Mouse (Mus musculus) limb, embryonic 11.5 days (tissue): ENCODE measurements around the gene Lnx1. TPM values are rescaled to one million over a fixed set of nuclear protein-coding genes. Genes with fewer than 3 reads are reported as not detected.

Source experiments
- ATAC-seq: fragments of 200-750 bp; cut with Nextera tagmentation; 2 replicates; pipeline ENCODE4 v1.8.0; 2017; ENCODE audit warnings: low read depth; ENCODE audit not compliant: insufficient number of reproducible peaks, low FRiP score, low TSS enrichment
- DNase-seq: peaks from one replicate; pipeline ENCODE4 v3.0.0-alpha.2; 2015; ENCODE audit warnings: low spot score
- H3K27ac ChIP-seq: fragments of 300-500 bp; sonication (generic); replicated peaks from 2 replicates; pipeline ENCODE4 v1.5.1; 2014; ENCODE audit warnings: low read depth, mild to moderate bottlenecking, low read length
- H3K27me3 ChIP-seq: fragments of 300-500 bp; sonication (generic); 2 replicates; pipeline ENCODE4 v1.6.1; 2014; ENCODE audit warnings: mild to moderate bottlenecking, low read length, mixed read lengths; ENCODE audit not compliant: control insufficient read depth, insufficient read depth
- H3K36me3 ChIP-seq: fragments of 300-500 bp; sonication (generic); 2 replicates; pipeline ENCODE4 v1.6.1; 2014; ENCODE audit warnings: mild to moderate bottlenecking, low read length, moderate library complexity, mixed read lengths; ENCODE audit not compliant: control insufficient read depth, insufficient read depth
- H3K4me1 ChIP-seq: fragments of 300-500 bp; sonication (generic); 2 replicates; pipeline ENCODE4 v1.6.1; 2014; ENCODE audit warnings: low read length, mixed read lengths; ENCODE audit not compliant: control insufficient read depth, insufficient read depth
- H3K4me2 ChIP-seq: fragments of 300-500 bp; sonication (generic); 2 replicates; pipeline ENCODE4 v1.6.1; 2014; ENCODE audit warnings: low read depth, mild to moderate bottlenecking, moderate library complexity; ENCODE audit not compliant: severe bottlenecking
- H3K4me3 ChIP-seq: fragments of 300-500 bp; sonication (generic); 2 replicates; pipeline ENCODE4 v1.5.1; 2014; ENCODE audit warnings: low read depth, low read length
- H3K9ac ChIP-seq: fragments of 300-500 bp; sonication (generic); 2 replicates; pipeline ENCODE4 v1.6.1; 2014; ENCODE audit warnings: mild to moderate bottlenecking, low read length
- H3K9me3 ChIP-seq: fragments of 300-500 bp; sonication (generic); 2 replicates; pipeline ENCODE4 v1.6.1; 2016; ENCODE audit warnings: low read length; ENCODE audit not compliant: control insufficient read depth
- WGBS: fragments of 180-500 bp; shearing (Covaris S2); extraction: QIAGEN DNeasy Blood & Tissue Kit; methylation state at CpG from one replicate; pipeline ENCODE4 v1.1.7; 2014; 5-methylcytosine and 5-hydroxymethylcytosine counted together
- polyA plus RNA-seq: library from polyadenylated mRNA; unstranded; fragments of >200 nt; fragmentation: Nextera tagmentation; extraction: Ambion mirVana; gene quantifications from 2 replicates; pipeline ENCODE4 v1.2.1, GENCODE M21; 2014

Lnx1 gene
- polyA plus RNA-seq, 1 experiment from 2014 or later = 2.0 TPM

DNA sequence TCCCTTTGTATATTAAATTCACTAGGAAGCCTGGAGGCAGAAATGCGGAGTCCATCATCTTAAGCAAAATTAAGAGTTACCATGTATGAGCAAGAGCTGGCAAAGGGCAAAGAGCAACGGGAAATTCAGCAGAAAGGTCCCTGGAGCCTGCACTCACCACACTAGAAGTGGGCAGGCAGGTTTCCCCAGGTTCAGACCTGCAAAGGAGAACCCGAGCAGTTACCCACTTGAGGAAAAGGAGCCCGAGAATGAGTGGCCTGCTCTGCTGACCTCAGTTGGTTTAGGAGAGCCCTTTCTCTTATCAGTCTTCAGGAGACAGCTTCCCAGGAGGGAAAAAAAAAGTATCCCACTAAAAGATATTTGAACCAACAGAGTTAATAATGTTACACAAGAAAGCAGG lies 99.4 kb downstream of the Lnx1 start:
- no peaks in the 10 kb centered on the region for H3K9me3 ChIP-seq
- 0 out of 2 replicates have a peak, but pooled peaks cover 5% of the 10 kb centered on the region for H3K4me1 ChIP-seq
- no peaks in the 10 kb centered on the region; the same call in 1 of the 2 replicates for H3K36me3 ChIP-seq
- no peak overlapping the region for H3K27ac ChIP-seq
- no peak for ATAC-seq
- H3K9ac ChIP-seq = no peak overlapping the region
- H3K4me3 ChIP-seq = no peak overlapping the region
- 72% methylated on average over 4 of the region's 4 CpGs for WGBS
- no peak overlapping the region for H3K4me2 ChIP-seq
- no peaks in the 10 kb centered on the region for H3K27me3 ChIP-seq
- no peak for DNase-seq

DNA sequence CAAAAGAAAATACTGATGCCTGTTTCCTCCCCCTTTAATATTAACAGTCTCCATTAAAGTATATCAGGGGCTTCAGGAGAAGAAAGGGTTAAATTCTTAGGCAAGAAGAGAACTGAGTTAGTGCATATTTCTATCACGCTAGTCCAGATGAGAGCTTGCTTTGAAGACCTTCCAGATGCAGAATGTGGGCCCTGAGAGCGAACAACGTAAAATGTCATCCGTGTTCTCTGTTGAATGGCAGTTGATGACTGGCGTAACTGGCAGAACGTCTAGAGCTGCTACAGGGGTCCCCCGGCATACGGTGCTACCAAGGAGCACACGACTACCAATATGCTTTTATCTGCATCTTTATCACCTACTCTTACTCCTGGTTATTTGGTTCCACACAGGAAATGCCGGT lies 100.3 kb downstream of the Lnx1 start:
- Histone ChIP-seq H3K27me3 (no peaks in the 10 kb centered on the region), H3K4me3 (no peak overlapping the region), H3K9me3 (no peaks in the 10 kb centered on the region), H3K4me1 (0 out of 2 replicates have a peak, but pooled peaks cover 5% of the 10 kb centered on the region), H3K36me3 (no peaks in the 10 kb centered on the region; the same call in 1 of the 2 replicates), H3K9ac (no peak overlapping the region), H3K27ac (no peak overlapping the region), H3K4me2 (no peak overlapping the region)
- ATAC-seq (no peak), DNase-seq (no peak)
- WGBS = 82% methylated on average over 10 of the region's 10 CpGs

DNA sequence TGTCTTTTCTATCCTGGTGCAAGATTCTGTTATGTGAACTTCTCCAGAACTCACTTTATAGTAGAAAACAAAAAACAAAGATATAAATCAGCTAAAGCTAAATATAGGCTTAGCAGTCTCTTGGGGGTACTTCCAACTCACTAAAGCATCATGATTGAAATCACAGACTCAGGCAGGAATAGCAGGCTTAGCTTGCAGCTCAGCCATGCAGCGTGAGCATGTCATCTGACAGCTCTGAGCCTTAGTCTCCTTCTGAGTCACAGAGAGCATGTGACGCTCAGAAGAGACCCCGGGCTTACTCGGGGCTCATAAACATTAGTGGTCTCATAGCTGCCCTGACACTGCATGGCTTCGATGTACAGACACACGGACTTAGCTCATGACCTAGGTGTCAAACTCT lies 100.7 kb downstream of the Lnx1 start:
- Histone ChIP-seq H3K4me3 (no peak overlapping the region), H3K4me2 (no peak overlapping the region), H3K27ac (no peak overlapping the region), H3K4me1 (0 out of 2 replicates have a peak, but pooled peaks cover 5% of the 10 kb centered on the region), H3K9me3 (no peaks in the 10 kb centered on the region), H3K36me3 (no peaks in the 10 kb centered on the region; the same call in 1 of the 2 replicates), H3K27me3 (no peaks in the 10 kb centered on the region), H3K9ac (no peak overlapping the region)
- no peak for ATAC-seq
- no peak for DNase-seq
- WGBS = 68% methylated on average over 6 of the region's 6 CpGs

DNA sequence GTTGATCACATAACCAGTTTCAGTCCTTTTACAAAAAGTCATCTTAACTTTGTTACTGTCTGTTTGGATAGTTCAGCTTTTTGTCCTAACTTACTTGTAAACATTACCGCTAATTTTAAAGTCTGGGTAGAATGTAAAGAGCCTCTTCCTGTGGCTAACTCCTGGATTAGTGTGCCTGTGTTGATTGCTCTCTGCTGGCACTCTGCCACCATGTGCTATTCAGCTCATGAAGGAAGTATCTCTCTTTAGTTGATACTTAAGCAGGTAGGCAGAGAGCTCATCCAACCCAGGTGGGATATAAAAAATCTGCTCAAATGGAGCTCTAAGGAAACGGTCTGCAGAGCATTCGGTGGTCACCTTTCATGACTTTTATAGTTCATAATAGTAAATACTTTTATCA lies 101.5 kb downstream of the Lnx1 start:
- Histone ChIP-seq H3K4me2 (no peak overlapping the region), H3K4me1 (0 out of 2 replicates have a peak, but pooled peaks cover 5% of the 10 kb centered on the region), H3K36me3 (peaks cover 3% of the 10 kb centered on the region; the same call in 1 of the 2 replicates), H3K9ac (no peak overlapping the region), H3K9me3 (no peaks in the 10 kb centered on the region), H3K27me3 (no peaks in the 10 kb centered on the region), H3K4me3 (no peak overlapping the region), H3K27ac (no peak overlapping the region)
- DNase-seq = no peak
- no peak for ATAC-seq
- WGBS = 79% methylated on average over 3 of the region's 3 CpGs

DNA sequence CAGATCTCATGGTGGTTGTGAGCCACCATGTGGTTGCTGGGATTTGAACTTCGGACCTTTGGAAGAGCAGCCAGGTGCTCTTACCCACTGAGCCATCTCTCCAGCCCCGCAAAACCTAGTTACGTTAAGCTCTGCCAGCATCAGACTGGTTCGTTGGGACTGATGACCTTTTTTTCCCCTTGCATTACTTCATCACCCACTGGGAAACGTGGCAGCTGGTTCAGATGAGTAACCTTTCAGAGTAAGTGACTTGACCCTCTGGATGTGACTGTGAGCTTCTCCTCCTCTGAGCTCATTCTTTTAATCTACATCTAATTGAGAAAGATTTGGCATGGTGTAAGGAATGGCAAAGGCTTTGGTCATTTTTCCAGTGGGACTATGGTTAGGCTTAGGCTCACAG lies 102.7 kb downstream of the Lnx1 start:
- DNase-seq (no peak), ATAC-seq (no peak)
- Histone ChIP-seq H3K4me2 (no peak overlapping the region), H3K27me3 (no peaks in the 10 kb centered on the region), H3K4me1 (0 out of 2 replicates have a peak, but pooled peaks cover 5% of the 10 kb centered on the region), H3K9me3 (no peaks in the 10 kb centered on the region), H3K27ac (no peak overlapping the region), H3K9ac (no peak overlapping the region), H3K4me3 (no peak overlapping the region), H3K36me3 (peaks cover 4% of the 10 kb centered on the region; the same call in 1 of the 2 replicates)
- WGBS = 72% methylated on average over 5 of the region's 5 CpGs

DNA sequence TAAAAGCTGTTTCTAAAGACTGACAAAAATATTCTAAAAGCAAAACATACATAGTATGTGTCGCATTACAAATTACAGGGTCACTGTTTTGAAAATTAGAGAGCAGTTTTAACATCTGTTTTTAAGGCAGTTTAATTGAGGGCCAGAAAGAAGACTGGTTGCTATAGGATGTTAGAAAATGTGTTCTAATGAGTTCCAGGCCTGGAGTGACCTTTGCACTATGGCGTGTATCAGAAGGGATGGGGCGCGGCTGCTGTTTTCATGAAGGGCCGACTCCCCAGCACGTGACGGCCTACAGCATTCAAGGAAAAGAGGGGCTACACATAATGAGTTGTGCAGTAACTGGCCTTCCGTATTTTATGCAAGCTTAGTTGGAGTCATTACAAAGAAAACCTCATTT lies 109.6 kb downstream of the Lnx1 start:
- no peaks in the 10 kb centered on the region for H3K9me3 ChIP-seq
- 10% methylated on average over 8 of the region's 8 CpGs for WGBS
- H3K27me3 ChIP-seq = no peaks in the 10 kb centered on the region
- no peak overlapping the region for H3K4me3 ChIP-seq
- H3K36me3 ChIP-seq = peaks cover 10% of the 10 kb centered on the region; the same call in 1 of the 2 replicates
- no peak overlapping the region for H3K9ac ChIP-seq
- peaks cover 14% of the 10 kb centered on the region for H3K4me1 ChIP-seq
- peak overlapping the region; percentile 2; the same call in 1 of the 2 replicates for H3K27ac ChIP-seq
- DNase-seq (peak; percentile 76), ATAC-seq (peak; percentile 67; the same call in 1 of the 2 replicates)
- no peak overlapping the region for H3K4me2 ChIP-seq

DNA sequence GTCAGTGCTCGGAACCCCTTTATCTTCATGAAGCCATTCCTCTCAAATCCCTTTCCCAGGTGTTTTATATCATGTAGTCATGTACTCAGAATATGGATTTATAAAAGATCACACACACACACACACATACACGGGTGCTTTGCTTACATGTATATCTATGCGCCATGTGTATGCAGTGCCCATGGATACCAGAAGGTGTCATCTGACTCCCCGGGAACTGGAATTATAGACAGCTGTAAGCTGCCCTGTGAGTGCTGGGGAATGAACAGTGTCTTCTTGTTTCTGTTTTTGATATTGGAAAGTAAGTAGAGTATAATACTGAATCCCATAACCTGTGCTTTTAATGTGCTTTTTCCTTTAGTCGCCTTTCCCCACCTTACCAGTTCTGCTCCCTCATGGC lies 111.3 kb downstream of the Lnx1 start:
- H3K36me3 ChIP-seq = peaks cover 10% of the 10 kb centered on the region; the same call in 1 of the 2 replicates
- no peak overlapping the region for H3K4me2 ChIP-seq
- no peak overlapping the region for H3K4me3 ChIP-seq
- whole genome bisulfite sequencing = 91% methylated on average over 5 of the region's 5 CpGs
- no peaks in the 10 kb centered on the region for H3K9me3 ChIP-seq
- H3K9ac ChIP-seq = no peak overlapping the region
- H3K4me1 ChIP-seq = peaks cover 14% of the 10 kb centered on the region
- H3K27ac ChIP-seq = no peak overlapping the region
- H3K27me3 ChIP-seq = no peaks in the 10 kb centered on the region
- ATAC-seq (no peak), DNase-seq (no peak)

DNA sequence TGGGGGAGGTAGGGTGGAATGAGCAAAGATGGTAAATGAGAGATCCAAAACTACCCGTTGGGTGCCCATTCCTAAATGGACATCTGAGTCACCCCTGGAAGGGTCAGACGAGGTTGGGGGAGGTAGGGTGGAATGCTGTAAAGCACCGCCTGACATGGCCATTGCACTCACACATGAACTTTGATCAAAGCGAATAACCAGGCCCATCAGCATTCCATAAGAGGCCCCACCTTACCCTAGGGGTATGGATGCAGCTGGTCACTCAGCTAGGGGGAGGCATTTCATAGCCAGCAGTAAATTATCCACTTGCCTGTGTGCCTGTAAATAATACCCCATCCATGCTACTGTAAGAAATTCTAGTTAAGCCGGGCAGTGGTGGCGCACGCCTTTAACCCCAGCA lies 113.6 kb downstream of the Lnx1 start:
- no peak overlapping the region for H3K4me3 ChIP-seq
- no peak overlapping the region for H3K9ac ChIP-seq
- H3K27me3 ChIP-seq = no peaks in the 10 kb centered on the region
- H3K27ac ChIP-seq = no peak overlapping the region
- DNase-seq (no peak), ATAC-seq (0 out of 2 replicates have a peak, but pooled peaks have one; percentile 60)
- H3K9me3 ChIP-seq = no peaks in the 10 kb centered on the region
- H3K36me3 ChIP-seq = peaks cover 7% of the 10 kb centered on the region; the same call in 1 of the 2 replicates
- 80% methylated on average over 7 of the region's 7 CpGs for WGBS
- no peak overlapping the region for H3K4me2 ChIP-seq
- peaks cover 17% of the 10 kb centered on the region for H3K4me1 ChIP-seq

DNA sequence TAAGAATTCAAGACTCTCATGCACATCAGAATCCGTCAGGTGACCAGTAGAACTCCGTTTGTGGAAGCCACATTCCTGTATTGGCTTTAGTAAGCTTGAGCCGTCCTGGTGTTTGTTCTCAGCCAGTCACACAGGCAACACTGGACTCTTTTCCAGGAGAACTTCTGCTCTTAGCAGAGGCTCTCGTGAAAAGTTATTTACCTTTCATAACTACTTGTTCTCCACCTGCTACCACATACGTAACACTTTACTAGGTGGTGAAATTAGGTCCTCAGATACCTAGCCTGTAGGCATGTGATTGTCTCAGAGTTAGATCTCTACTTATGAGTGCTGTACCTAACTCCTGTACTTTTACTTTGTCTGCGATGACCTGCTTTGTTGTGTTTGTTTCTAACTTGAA lies 130.9 kb downstream of the Lnx1 start:
- Histone ChIP-seq H3K27ac (no peak overlapping the region), H3K4me1 (no peaks in the 10 kb centered on the region), H3K27me3 (no peaks in the 10 kb centered on the region), H3K36me3 (peaks cover 7% of the 10 kb centered on the region; the same call in 1 of the 2 replicates), H3K9ac (no peak overlapping the region), H3K4me2 (no peak overlapping the region), H3K4me3 (no peak overlapping the region), H3K9me3 (no peaks in the 10 kb centered on the region)
- no peak for ATAC-seq
- 87% methylated on average over 6 of the region's 6 CpGs for WGBS
- no peak for DNase-seq
